Mouse (Mus musculus) neural tube, embryonic 12.5 days (tissue): ENCODE measurements around the gene 1110004F10Rik. TPM values are rescaled to one million over a fixed set of nuclear protein-coding genes. Genes with fewer than 3 reads are reported as not detected.
A peak's percentile ranks its signal among the peaks of the same experiment; 100 is the strongest.

Experiments used
- ATAC-seq: fragments of 200-750 bp; cut with Nextera tagmentation; 2 replicates; pipeline ENCODE4 v1.8.0; 2017; ENCODE audit warnings: low read depth, mild to moderate bottlenecking, moderate TSS enrichment, moderate library complexity; ENCODE audit not compliant: low FRiP score
- H3K27ac ChIP-seq: fragments of 300-500 bp; sonication (generic); 2 replicates; pipeline ENCODE4 v1.5.1; 2016
- H3K27me3 ChIP-seq: fragments of 300-500 bp; sonication (generic); replicated peaks from 2 replicates; pipeline ENCODE4 v1.6.1; 2016; ENCODE audit warnings: mild to moderate bottlenecking
- H3K36me3 ChIP-seq: fragments of 300-500 bp; sonication (generic); 2 replicates; pipeline ENCODE4 v1.6.1; 2016; ENCODE audit warnings: mild to moderate bottlenecking
- H3K4me1 ChIP-seq: fragments of 300-500 bp; sonication (generic); 2 replicates; pipeline ENCODE4 v1.6.1; 2016
- H3K4me2 ChIP-seq: fragments of 300-500 bp; sonication (generic); replicated peaks from 2 replicates; pipeline ENCODE4 v1.6.1; 2016; ENCODE audit warnings: mild to moderate bottlenecking
- H3K4me3 ChIP-seq: fragments of 300-500 bp; sonication (generic); 2 replicates; pipeline ENCODE4 v1.5.1; 2016
- H3K9ac ChIP-seq: fragments of 300-500 bp; sonication (generic); 2 replicates; pipeline ENCODE4 v1.6.1; 2016; ENCODE audit warnings: mild to moderate bottlenecking
- H3K9me3 ChIP-seq: fragments of 300-500 bp; sonication (generic); 2 replicates; pipeline ENCODE4 v1.6.1; 2016; ENCODE audit warnings: mild to moderate bottlenecking
- WGBS: fragments of 180-500 bp; shearing (Covaris S2); methylation state at CpG from one replicate; pipeline ENCODE4 v1.1.7; 2016; 5-methylcytosine and 5-hydroxymethylcytosine counted together
- polyA plus RNA-seq: library from polyadenylated mRNA; unstranded; fragments of >200 nt; fragmentation: Nextera tagmentation; extraction: Ambion mirVana; gene quantifications from 2 replicates; pipeline ENCODE4 v1.2.1, GENCODE M21; 2016

The 1110004F10Rik gene
- polyA plus RNA-seq, 1 experiment from 2014 or later, result 310 TPM

GRCm38 (mm10) chr7:116127052-116127451, 87.9 kb downstream of the 1110004F10Rik start:
- 92% methylated on average over 2 of the region's 2 CpGs for WGBS
- no peak overlapping the region for H3K27ac ChIP-seq
- H3K9ac ChIP-seq, result no peak overlapping the region

GRCm38 (mm10) chr7:116128286-116128685, 89.1 kb downstream of the 1110004F10Rik start:
- no peak overlapping the region for H3K27ac ChIP-seq
- H3K27me3 ChIP-seq, result no peaks in the 10 kb centered on the region
- H3K4me3 ChIP-seq, result no peak overlapping the region
- ATAC-seq, result no peak
- H3K4me1 ChIP-seq, result 0 out of 2 replicates have a peak, but pooled peaks cover 2% of the 10 kb centered on the region
- no peak overlapping the region for H3K9ac ChIP-seq
- H3K36me3 ChIP-seq, result no peaks in the 10 kb centered on the region
- no peaks in the 10 kb centered on the region for H3K9me3 ChIP-seq
- no peak overlapping the region for H3K4me2 ChIP-seq
- 94% methylated on average over 8 of the region's 8 CpGs for WGBS

More at GRCm38 (mm10) chr7:116127052-116127451, 87.9 kb downstream of the 1110004F10Rik start:
- Histone ChIP-seq H3K9me3 (no peaks in the 10 kb centered on the region), H3K27me3 (no peaks in the 10 kb centered on the region), H3K4me2 (no peak overlapping the region), H3K36me3 (no peaks in the 10 kb centered on the region), H3K4me1 (0 out of 2 replicates have a peak, but pooled peaks cover 5% of the 10 kb centered on the region), H3K4me3 (no peak overlapping the region)
- no peak for ATAC-seq

GRCm38 (mm10) chr7:116129374-116129773, 90.2 kb downstream of the 1110004F10Rik start:
- no peaks in the 10 kb centered on the region for H3K36me3 ChIP-seq

GRCm38 (mm10) chr7:116131390-116131789, 92.2 kb downstream of the 1110004F10Rik start:
- WGBS, result 28% methylated on average over 4 of the region's 4 CpGs
- Histone ChIP-seq H3K27me3 (no peaks in the 10 kb centered on the region), H3K4me3 (no peak overlapping the region), H3K4me1 (0 out of 2 replicates have a peak, but pooled peaks cover 2% of the 10 kb centered on the region), H3K27ac (no peak overlapping the region), H3K9me3 (no peaks in the 10 kb centered on the region), H3K9ac (no peak overlapping the region), H3K36me3 (no peaks in the 10 kb centered on the region), H3K4me2 (no peak overlapping the region)
- ATAC-seq, result no peak

More at GRCm38 (mm10) chr7:116129374-116129773, 90.2 kb downstream of the 1110004F10Rik start:
- Histone ChIP-seq H3K9me3 (no peaks in the 10 kb centered on the region), H3K27me3 (no peaks in the 10 kb centered on the region), H3K4me1 (0 out of 2 replicates have a peak, but pooled peaks cover 2% of the 10 kb centered on the region), H3K4me3 (no peak overlapping the region), H3K27ac (no peak overlapping the region), H3K4me2 (no peak overlapping the region), H3K9ac (no peak overlapping the region)
- no peak for ATAC-seq
- WGBS, result 86% methylated on average over 10 of the region's 10 CpGs

GRCm38 (mm10) chr7:116132078-116132477, 92.9 kb downstream of the 1110004F10Rik start:
- Histone ChIP-seq H3K27ac (no peak overlapping the region), H3K4me3 (no peak overlapping the region), H3K9me3 (no peaks in the 10 kb centered on the region), H3K4me2 (no peak overlapping the region), H3K4me1 (0 out of 2 replicates have a peak, but pooled peaks cover 2% of the 10 kb centered on the region), H3K36me3 (0 out of 2 replicates have a peak, but pooled peaks cover 4% of the 10 kb centered on the region), H3K27me3 (no peaks in the 10 kb centered on the region), H3K9ac (no peak overlapping the region)
- peak; percentile 62 for ATAC-seq
- 4% methylated on average over 5 of the region's 5 CpGs for WGBS

- WGBS, result 81% methylated on average over 31 of the region's 31 CpGs
- H3K27me3 ChIP-seq, result no peaks in the 10 kb centered on the region
Observed at GRCm38 (mm10) chr7:116134413-116135292, 95.5 kb downstream of the 1110004F10Rik start.

GRCm38 (mm10) chr7:116137149-116137548, 98.0 kb downstream of the 1110004F10Rik start:
- no peak for ATAC-seq
- Histone ChIP-seq H3K4me1 (no peaks in the 10 kb centered on the region; the same call in 1 of the 2 replicates), H3K4me3 (no peak overlapping the region), H3K27ac (no peak overlapping the region), H3K9me3 (no peaks in the 10 kb centered on the region), H3K36me3 (0 out of 2 replicates have a peak, but pooled peaks cover 4% of the 10 kb centered on the region), H3K4me2 (no peak overlapping the region), H3K27me3 (no peaks in the 10 kb centered on the region), H3K9ac (no peak overlapping the region)
- 83% methylated on average over 12 of the region's 12 CpGs for WGBS

More at GRCm38 (mm10) chr7:116134413-116135292, 95.5 kb downstream of the 1110004F10Rik start:
- Histone ChIP-seq H3K9ac (no peak overlapping the region), H3K27ac (no peak overlapping the region), H3K9me3 (no peaks in the 10 kb centered on the region), H3K4me3 (no peak overlapping the region), H3K4me2 (no peak overlapping the region), H3K4me1 (peaks cover 2% of the 10 kb centered on the region; the same call in 1 of the 2 replicates), H3K36me3 (0 out of 2 replicates have a peak, but pooled peaks cover 4% of the 10 kb centered on the region)
- ATAC-seq, result no peak

- no peak overlapping the region for H3K9ac ChIP-seq
- no peak overlapping the region for H3K4me3 ChIP-seq
- no peaks in the 10 kb centered on the region; the same call in 1 of the 2 replicates for H3K4me1 ChIP-seq
- H3K27ac ChIP-seq, result no peak overlapping the region
- no peak for ATAC-seq
- no peaks in the 10 kb centered on the region for H3K27me3 ChIP-seq
- H3K9me3 ChIP-seq, result no peaks in the 10 kb centered on the region
- 80% methylated on average over 3 of the region's 3 CpGs for WGBS
- peaks cover 4% of the 10 kb centered on the region; the same call in 1 of the 2 replicates for H3K36me3 ChIP-seq
- H3K4me2 ChIP-seq, result no peak overlapping the region
Observed at GRCm38 (mm10) chr7:116137671-116138070, 98.5 kb downstream of the 1110004F10Rik start.

GRCm38 (mm10) chr7:116145030-116145429, 105.8 kb downstream of the 1110004F10Rik start:
- ATAC-seq, result no peak

GRCm38 (mm10) chr7:116147114-116147513, 107.9 kb downstream of the 1110004F10Rik start:
- ATAC-seq, result no peak
- no peak overlapping the region for H3K4me3 ChIP-seq
- no peak overlapping the region for H3K9ac ChIP-seq
- 89% methylated on average over 2 of the region's 2 CpGs for WGBS
- no peak overlapping the region for H3K4me2 ChIP-seq
- no peaks in the 10 kb centered on the region for H3K9me3 ChIP-seq
- H3K27me3 ChIP-seq, result no peaks in the 10 kb centered on the region
- no peaks in the 10 kb centered on the region for H3K4me1 ChIP-seq
- no peak overlapping the region for H3K27ac ChIP-seq
- H3K36me3 ChIP-seq, result peaks cover 4% of the 10 kb centered on the region; the same call in 1 of the 2 replicates

More at GRCm38 (mm10) chr7:116145030-116145429, 105.8 kb downstream of the 1110004F10Rik start:
- Histone ChIP-seq H3K27me3 (no peaks in the 10 kb centered on the region), H3K9ac (no peak overlapping the region), H3K27ac (no peak overlapping the region), H3K4me2 (no peak overlapping the region), H3K4me1 (no peaks in the 10 kb centered on the region), H3K36me3 (peaks cover 4% of the 10 kb centered on the region; the same call in 1 of the 2 replicates), H3K9me3 (no peaks in the 10 kb centered on the region), H3K4me3 (no peak overlapping the region)
- WGBS, result 94% methylated on average over 6 of the region's 6 CpGs

GRCm38 (mm10) chr7:116149568-116149967, 110.4 kb downstream of the 1110004F10Rik start:
- no peaks in the 10 kb centered on the region for H3K4me1 ChIP-seq
- H3K27ac ChIP-seq, result no peak overlapping the region
- H3K4me2 ChIP-seq, result no peak overlapping the region
- H3K4me3 ChIP-seq, result no peak overlapping the region
- H3K27me3 ChIP-seq, result no peaks in the 10 kb centered on the region
- H3K36me3 ChIP-seq, result peaks cover 9% of the 10 kb centered on the region; the same call in 1 of the 2 replicates
- no peaks in the 10 kb centered on the region for H3K9me3 ChIP-seq
- WGBS, result 76% methylated on average over 4 of the region's 4 CpGs
- no peak for ATAC-seq
- H3K9ac ChIP-seq, result no peak overlapping the region

GRCm38 (mm10) chr7:116153781-116154368, 114.7 kb downstream of the 1110004F10Rik start:
- no peak overlapping the region for H3K27ac ChIP-seq
- 76% methylated on average over 2 of the region's 2 CpGs for WGBS
- H3K4me2 ChIP-seq, result no peak overlapping the region
- H3K9ac ChIP-seq, result no peak overlapping the region
- no peaks in the 10 kb centered on the region for H3K4me1 ChIP-seq
- no peaks in the 10 kb centered on the region for H3K27me3 ChIP-seq
- no peak for ATAC-seq
- H3K4me3 ChIP-seq, result no peak overlapping the region
- H3K9me3 ChIP-seq, result no peaks in the 10 kb centered on the region
- H3K36me3 ChIP-seq, result peaks cover 11% of the 10 kb centered on the region; the same call in 1 of the 2 replicates
